Mouse (Mus musculus) ES-E14 (cell line): ENCODE measurements around the gene Pex5l. TPM values are rescaled to one million over a fixed set of nuclear protein-coding genes. Genes with fewer than 3 reads are reported as not detected.

Experiments
- DNase-seq: peaks from one replicate; pipeline ENCODE4 v3.0.0-alpha.2; 2013; ENCODE audit warnings: low read depth, low spot score
- H3K27ac ChIP-seq: 2 replicates; pipeline ENCODE4 v1.5.1; 2012; ENCODE audit warnings: low read depth, mild to moderate bottlenecking, low read length, moderate library complexity, mixed read lengths; ENCODE audit not compliant: poor library complexity, insufficient read depth, severe bottlenecking
- H3K36me3 ChIP-seq: 2 replicates; pipeline ENCODE4 v1.6.1; 2012; ENCODE audit warnings: mild to moderate bottlenecking, low read length, moderate library complexity, mixed read lengths; ENCODE audit not compliant: control insufficient read depth, poor library complexity, insufficient read depth, severe bottlenecking
- H3K4me1 ChIP-seq, 2 experiments: fragments of 150-350 bp in 1 of 2; sonication (generic) in 1 of 2; 2 replicates each; pipeline ENCODE4 v1.6.1; 2012; ENCODE audit warnings: low read length in 2 of 2, mild to moderate bottlenecking in 1 of 2, mixed read lengths in 1 of 2; ENCODE audit not compliant: control insufficient read depth in 2 of 2, insufficient read depth in 2 of 2, poor library complexity in 1 of 2
- H3K4me3 ChIP-seq, 2 experiments: fragments of 150-350 bp in 1 of 2; sonication (generic) in 1 of 2; 2 replicates each; pipeline ENCODE4 v1.5.1; 2012; ENCODE audit warnings: low read length in 2 of 2, low read depth in 1 of 2, mild to moderate bottlenecking in 1 of 2, mixed read lengths in 1 of 2; ENCODE audit not compliant: insufficient read depth in 1 of 2, poor library complexity in 1 of 2, severe bottlenecking in 1 of 2
- H3K9ac ChIP-seq: 2 replicates; pipeline ENCODE4 v1.6.1; 2012; ENCODE audit warnings: low read depth, mild to moderate bottlenecking, low read length, mixed read lengths; ENCODE audit not compliant: poor library complexity, insufficient read depth, severe bottlenecking
- H3K9me3 ChIP-seq: fragments of 150-350 bp; sonication (generic); 2 replicates; pipeline ENCODE4 v1.6.1; 2012; ENCODE audit warnings: low read depth, mild to moderate bottlenecking, low read length; ENCODE audit not compliant: control insufficient read depth, insufficient read depth
- CHD2 ChIP-seq: IDR thresholded peaks from 2 replicates; pipeline ENCODE4 v1.6.1; 2014; ENCODE audit warnings: mild to moderate bottlenecking, low read depth, low read length, inconsistent platforms
- HCFC1 ChIP-seq: IDR thresholded peaks from 2 replicates; pipeline ENCODE4 v1.6.1; 2012; ENCODE audit warnings: low read length, inconsistent platforms, borderline replicate concordance; ENCODE audit not compliant: insufficient read depth
- MAFK ChIP-seq: IDR thresholded peaks from 2 replicates; pipeline ENCODE4 v1.6.1; 2014; ENCODE audit warnings: mild to moderate bottlenecking, low read depth, low read length, inconsistent platforms; ENCODE audit not compliant: insufficient read depth
- ZC3H11A ChIP-seq: IDR thresholded peaks from 2 replicates; pipeline ENCODE4 v1.6.1; 2012; ENCODE audit warnings: low read depth, mild to moderate bottlenecking, inconsistent platforms, low read length, borderline replicate concordance
- ZNF384 ChIP-seq: IDR thresholded peaks from 2 replicates; pipeline ENCODE4 v1.6.1; 2012; ENCODE audit warnings: low read depth, low read length, inconsistent platforms
- in situ Hi-C, 2 experiments: fragments of 600-800 bp; cut with MboI; formaldehyde crosslinking; loops; one replicate each; pipeline ENCODE4 v1.15.1; 2025; ENCODE audit warnings: low sequenced_read_pairs in 2 of 2, inconsistent platforms in 1 of 2; ENCODE audit not compliant: unreplicated experiment in 2 of 2
- total RNA-seq: library from RNA; depleted of rRNA; stranded (reverse); fragments of 300-350 nt; gene quantifications from 2 replicates; pipeline ENCODE4 v1.2.3, GENCODE M21; 2012

The Pex5l gene
- total RNA-seq, 1 experiment, result 0.31 TPM

GRCm38 (mm10) chr3:33024566-33024965, 118.5 kb downstream of the Pex5l start:
- H3K4me3 ChIP-seq, result no peak overlapping the region
- TF ChIP-seq CHD2 (no peak), HCFC1 (no peak), ZNF384 (no peak), MAFK (no peak)
- in situ Hi-C loops, result no loop called here
- H3K36me3 ChIP-seq, result no peaks in the 10 kb centered on the region
- no peak overlapping the region for H3K9ac ChIP-seq
- H3K4me1 ChIP-seq, result no peaks in the 10 kb centered on the region
- H3K9me3 ChIP-seq, result no peaks in the 10 kb centered on the region
- no peak for DNase-seq
- H3K27ac ChIP-seq, result no peak overlapping the region

- no peak for DNase-seq
- TF ChIP-seq ZNF384, result no peak
- TF ChIP-seq CHD2, result no peak
- no peak for TF ChIP-seq HCFC1
- no peak for TF ChIP-seq MAFK
- no peak for TF ChIP-seq ZC3H11A
- Histone ChIP-seq H3K36me3 (no peaks in the 10 kb centered on the region), H3K4me3 (no peak overlapping the region), H3K9me3 (no peaks in the 10 kb centered on the region), H3K27ac (no peak overlapping the region), H3K4me1 (no peaks in the 10 kb centered on the region), H3K9ac (no peak overlapping the region)
- in situ Hi-C loops, result no loop called here
These were observed 139.1 kb downstream of the Pex5l start for GRCm38 (mm10) chr3:33003901-33004300.

GRCm38 (mm10) chr3:33001769-33002168, 141.3 kb downstream of the Pex5l start:
- no peak for DNase-seq
- Histone ChIP-seq H3K9me3 (no peaks in the 10 kb centered on the region), H3K4me3 (no peak overlapping the region), H3K4me1 (no peaks in the 10 kb centered on the region), H3K9ac (no peak overlapping the region), H3K36me3 (no peaks in the 10 kb centered on the region), H3K27ac (no peak overlapping the region)
- in situ Hi-C loops, result no loop called here
- TF ChIP-seq HCFC1 (no peak), CHD2 (no peak), ZNF384 (no peak), ZC3H11A (no peak), MAFK (no peak)

GRCm38 (mm10) chr3:33000383-33001015, 142.5 kb downstream of the Pex5l start:
- Histone ChIP-seq H3K36me3 (no peaks in the 10 kb centered on the region), H3K9me3 (no peaks in the 10 kb centered on the region), H3K4me3 (no peak overlapping the region), H3K27ac (no peak overlapping the region), H3K4me1 (no peaks in the 10 kb centered on the region), H3K9ac (no peak overlapping the region)
- in situ Hi-C loops, result no loop called here
- TF ChIP-seq CHD2 (no peak), ZNF384 (no peak), ZC3H11A (no peak), MAFK (no peak), HCFC1 (no peak)
- DNase-seq, result no peak
